Mouse (Mus musculus) erythroblast, embryonic 14.5 days (primary cell): ENCODE data around the gene Erp29.

Source experiments
- GATA1 ChIP-seq: IDR thresholded peaks from 2 replicates; pipeline ENCODE4 v1.6.1; 2012; ENCODE audit warnings: low read length, inconsistent platforms, mixed read lengths
- TAL1 ChIP-seq: IDR thresholded peaks from 3 replicates; pipeline ENCODE4 v1.6.1; 2012; ENCODE audit warnings: low read length, inconsistent platforms, mixed read lengths

GRCm38 (mm10) chr5:121461339-121462170 is 9.2 kb upstream of the Erp29 start:
- TF ChIP-seq GATA1 (no peak), TAL1 (no peak; the same call in 2 of the 3 replicates)
